Mouse (Mus musculus) inflammation-experienced regulatory T-cells, adult 6 months (primary cell): ENCODE data around the gene Cldn18. TPM values are rescaled to one million over a fixed set of nuclear protein-coding genes. Genes with fewer than 3 reads are reported as not detected.

ENCODE experiments used
- ATAC-seq: one replicate; pipeline ENCODE4 v1.8.0; 2017
- polyA plus RNA-seq, 3 experiments: library from polyadenylated mRNA; unstranded; fragments of 100-300 nt; shearing (Covaris generic); gene quantifications; one replicate each; pipeline ENCODE4 v1.2.1; 2017

The Cldn18 gene
- polyA plus RNA-seq, 3 experiments from 2014 or later: not detected

DNA sequence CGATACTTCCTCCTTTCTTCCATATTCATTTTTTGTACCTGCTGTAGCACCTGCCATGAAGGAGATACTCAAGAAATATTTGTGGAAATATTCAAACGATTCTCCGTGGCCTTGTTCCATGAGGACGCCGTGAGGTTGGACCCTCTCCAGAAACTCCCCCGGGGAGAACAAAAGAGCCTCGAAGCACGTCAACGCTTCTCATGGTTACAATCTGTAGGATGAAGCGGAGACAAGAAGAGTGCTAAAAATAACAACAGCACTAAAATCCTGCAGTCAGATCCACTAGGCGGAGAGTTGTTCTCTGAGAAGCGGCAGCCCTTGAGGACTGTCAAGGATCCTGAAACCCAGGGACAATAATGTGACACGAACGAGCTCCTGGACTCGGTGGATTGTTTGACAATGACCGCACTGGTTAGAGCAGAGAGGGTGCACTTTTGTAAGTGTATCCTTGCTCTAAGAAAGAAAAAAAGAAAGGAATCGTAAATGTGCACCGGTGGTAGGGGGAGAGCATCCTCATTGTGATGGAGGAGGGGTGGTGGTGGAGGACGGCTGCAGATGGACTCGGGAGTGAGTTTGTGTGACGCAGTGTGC, 35.0 kb downstream of the Cldn18 start:
- no peak for ATAC-seq

DNA sequence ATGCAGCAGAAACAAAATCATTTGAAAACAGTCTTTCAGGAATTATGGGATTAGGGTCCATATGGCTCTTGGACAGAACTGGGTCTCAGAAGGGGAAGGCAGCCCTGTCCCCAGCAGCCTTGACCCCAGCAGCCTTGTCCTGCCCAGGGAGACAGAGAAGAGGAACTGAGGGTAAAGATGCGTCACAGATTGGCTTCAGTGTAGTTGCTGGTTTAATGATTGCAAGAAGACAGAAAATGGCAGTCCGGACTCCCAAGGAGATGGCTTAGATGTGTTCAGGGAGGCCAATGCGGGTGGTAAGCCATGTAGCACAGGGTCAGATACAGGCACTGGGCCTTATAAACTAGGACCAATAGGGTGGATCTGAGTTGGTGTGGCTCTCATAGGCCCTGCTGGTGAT, 41.4 kb downstream of the Cldn18 start:
- ATAC-seq: no peak

DNA sequence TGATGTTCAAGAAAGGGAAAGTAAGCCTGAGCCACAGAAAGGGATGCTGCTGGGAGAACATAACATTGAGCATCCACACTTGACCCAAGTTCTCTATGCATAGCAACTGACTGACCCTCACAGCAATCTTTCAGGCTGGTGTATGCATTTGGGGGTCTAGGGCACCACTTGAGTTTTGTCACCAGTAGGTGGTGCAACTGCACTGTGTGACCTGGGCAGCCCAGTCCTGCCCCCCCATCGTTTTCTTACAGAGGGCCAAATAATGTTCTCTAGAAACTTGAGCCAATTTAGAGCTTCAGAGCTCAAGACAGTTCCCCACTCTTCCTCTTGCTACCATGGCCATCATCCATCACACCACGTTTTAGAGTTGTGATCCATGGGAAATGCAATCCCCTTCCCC, 45.5 kb downstream of the Cldn18 start:
- no peak for ATAC-seq

DNA sequence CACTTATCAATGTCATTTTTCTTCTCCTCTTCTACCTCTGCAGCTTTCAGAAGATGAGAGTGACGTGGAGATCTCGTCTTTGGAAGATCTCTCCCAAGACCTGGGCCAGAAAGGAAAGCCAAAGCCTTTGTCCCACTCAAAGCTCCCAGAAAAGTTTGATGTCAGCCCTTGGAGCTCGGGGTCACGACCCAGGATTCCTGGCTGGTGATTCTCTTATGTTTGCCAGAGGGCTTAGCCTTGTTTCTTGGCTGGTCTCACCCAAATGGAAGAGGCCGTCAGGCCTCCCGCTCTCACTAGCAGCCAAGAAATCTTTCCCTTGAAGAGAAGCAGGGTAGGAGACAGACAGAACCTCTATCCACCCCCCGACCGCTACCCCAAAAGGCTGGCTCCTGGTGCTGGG, 49.5 kb downstream of the Cldn18 start:
- no peak for ATAC-seq

DNA sequence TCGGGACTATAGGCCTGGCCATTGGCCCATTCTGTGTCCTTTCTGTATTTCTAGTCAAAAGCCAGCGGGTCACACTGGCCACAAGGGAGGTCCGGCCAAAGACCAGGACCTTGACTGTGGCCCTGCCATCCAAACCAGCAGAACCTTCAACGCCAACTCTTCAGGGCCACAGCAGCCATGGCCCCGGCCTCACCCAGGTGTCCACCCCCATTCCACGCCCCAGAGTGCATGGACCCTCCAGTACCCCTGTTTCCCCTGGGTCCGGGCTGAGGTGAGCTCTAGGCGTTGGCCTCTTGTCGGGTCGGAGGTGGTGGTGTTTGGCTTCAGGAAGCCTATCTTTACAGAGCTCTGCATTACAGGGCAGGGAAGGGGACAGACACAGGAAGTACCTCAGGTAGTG, 54.2 kb downstream of the Cldn18 start:
- no peak for ATAC-seq

DNA sequence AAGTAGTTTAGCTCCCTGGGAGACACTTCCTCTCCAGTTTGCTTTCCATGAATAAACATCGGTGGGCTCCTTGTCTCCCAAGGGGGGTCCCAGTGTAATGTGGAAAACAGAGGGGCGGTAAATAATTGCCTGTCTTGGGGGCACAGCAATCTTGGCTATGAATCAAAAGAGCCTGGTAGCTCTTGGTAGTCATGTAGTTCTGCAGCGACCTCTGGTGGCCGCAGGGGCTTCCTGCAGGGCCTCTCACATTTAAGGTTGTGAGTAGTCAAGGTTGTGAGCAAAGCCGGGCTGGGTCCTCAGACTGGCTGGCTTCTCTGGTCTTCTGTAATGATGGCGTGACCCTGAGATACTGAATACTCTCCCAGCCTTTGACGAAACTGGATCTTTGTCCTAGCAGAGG, 54.7 kb downstream of the Cldn18 start:
- no peak for ATAC-seq

DNA sequence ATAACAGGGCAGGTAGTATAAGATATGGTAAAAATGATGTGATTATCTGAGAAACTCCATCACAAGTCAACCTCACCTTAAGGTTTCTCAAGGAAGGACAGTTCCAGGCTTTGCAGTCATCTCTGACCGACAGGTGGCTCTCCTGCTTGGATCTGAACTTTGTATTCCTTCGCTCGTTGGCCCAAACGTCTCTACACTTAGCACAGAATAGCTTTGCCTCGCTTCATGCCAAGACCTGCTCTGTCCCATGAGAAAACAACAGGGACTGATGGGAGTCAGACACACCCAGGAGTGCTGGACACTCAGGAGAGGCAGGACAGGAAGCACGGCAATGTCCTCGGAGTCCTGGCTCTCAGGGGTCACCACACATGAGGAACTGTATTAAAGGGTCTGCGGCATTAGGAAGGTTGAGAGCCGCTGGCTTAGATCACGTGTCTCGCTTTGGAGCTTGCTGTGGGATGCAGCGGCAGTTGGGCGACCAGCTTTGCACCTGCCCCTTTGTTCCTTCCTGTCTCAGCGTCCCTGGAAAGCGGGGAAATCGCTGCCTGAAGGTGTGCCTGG, 55.4 kb downstream of the Cldn18 start:
- no peak for ATAC-seq

DNA sequence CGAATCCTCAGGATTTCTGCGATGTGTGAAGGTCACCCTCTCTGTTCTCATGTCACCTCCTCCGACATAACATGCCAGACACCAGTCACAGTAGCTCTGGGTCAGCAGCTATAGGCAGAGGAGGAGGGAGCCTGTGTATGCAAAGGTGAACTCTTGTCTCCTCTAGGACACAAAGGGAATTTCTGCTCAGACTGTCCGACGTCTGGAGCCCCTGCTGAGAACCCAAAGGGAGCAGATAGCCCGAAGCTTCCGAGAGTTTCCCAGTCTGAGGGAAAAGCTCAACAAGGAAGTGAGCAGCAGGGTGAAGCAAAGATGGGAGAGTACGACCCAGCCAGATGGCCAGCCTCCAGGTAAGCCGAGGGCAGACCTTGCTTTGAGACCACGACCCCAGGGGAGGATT, 56.3 kb downstream of the Cldn18 start:
- no peak for ATAC-seq

DNA sequence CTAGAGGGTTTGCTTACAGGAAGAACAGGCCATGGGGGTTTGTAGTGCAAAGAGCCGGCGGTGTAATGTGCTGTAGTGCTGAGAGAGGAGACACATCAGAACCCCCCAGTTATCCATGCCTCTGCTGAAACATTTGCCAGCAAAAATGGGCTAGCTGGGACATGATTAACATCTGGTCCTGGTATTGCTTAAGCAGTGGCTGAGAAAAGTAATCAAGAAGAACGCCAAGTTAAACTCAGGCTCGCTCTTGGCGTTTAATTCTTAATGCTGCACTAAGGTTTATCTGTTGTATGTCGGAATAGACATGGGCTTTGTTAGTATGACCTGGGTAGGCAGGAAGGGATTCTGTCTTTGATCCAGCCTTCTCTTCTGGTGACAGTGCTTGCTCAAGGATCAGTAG, 71.0 kb downstream of the Cldn18 start:
- no peak for ATAC-seq

DNA sequence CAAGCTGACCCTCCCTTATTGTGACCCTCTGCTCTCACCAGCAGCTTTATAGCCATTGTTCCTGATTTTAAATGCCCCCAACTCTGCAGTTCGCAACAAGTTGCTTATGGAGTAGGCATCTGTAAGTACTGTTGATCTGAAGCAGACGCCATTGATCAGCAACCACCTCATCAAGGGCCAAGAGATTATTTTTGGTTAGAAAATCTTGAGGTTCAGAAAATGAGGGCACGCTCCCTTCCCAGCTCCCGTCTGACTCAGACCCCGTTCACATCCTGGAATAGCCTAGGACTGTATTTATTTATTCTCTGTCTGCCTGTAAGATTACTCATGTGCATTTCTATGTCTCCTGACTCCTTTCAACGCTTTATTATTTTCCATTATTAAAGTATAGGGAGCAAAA, 71.7 kb downstream of the Cldn18 start:
- ATAC-seq: no peak

DNA sequence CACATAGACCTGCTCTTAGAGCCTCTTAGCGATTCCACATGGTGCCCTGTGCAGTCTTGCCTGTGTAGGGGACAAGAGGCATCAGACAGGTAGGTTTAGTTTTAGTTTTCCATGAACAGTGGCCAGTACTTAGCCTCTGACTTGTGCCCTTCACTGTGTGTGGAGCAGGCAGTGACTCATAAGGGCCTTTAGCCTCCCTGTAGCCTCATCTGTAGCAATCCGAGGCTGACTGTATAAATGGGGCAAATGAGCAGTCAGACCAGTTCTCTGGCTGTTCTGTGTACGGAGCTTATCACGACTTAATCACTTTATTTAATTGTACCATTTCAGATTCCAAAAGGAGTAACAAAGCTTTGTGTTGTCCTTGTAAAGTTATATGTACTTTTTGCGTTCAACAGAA, 77.1 kb downstream of the Cldn18 start:
- ATAC-seq: no peak

Other genes with a start within 250 kb of the Cldn18 start
- 10 to 100 TPM; 23.7 to 33.3 (median 28.2) TPM for gene Armc8, start 148.4 kb downstream of the Cldn18 start, polyA plus RNA-seq
- gene Dbr1, start 141.5 kb downstream of the Cldn18 start, polyA plus RNA-seq: 10 to 100 TPM; 20.6 to 35.6 (median 24.4) TPM
- not detected for gene A4gnt, start 104.8 kb downstream of the Cldn18 start, polyA plus RNA-seq
- not detected for gene Dzip1l, start 87.8 kb downstream of the Cldn18 start, polyA plus RNA-seq
- gene Sox14, start 158.9 kb upstream of the Cldn18 start, polyA plus RNA-seq: not detected